Mouse (Mus musculus) frontal cortex, postnatal 14 days (tissue): ENCODE measurements at regions not wholly inside any gene's neighbourhood (a gene's known extent, or its start where the extent isn't known, plus 50 kb on each side); places are given as distances from the start of the nearest gene placed in this dataset.

ENCODE experiments used
- DNase-seq, 2 experiments: peaks; one replicate each; pipeline ENCODE4 v3.0.0; 2022; ENCODE audit warnings: low spot score in 2 of 2

DNA sequence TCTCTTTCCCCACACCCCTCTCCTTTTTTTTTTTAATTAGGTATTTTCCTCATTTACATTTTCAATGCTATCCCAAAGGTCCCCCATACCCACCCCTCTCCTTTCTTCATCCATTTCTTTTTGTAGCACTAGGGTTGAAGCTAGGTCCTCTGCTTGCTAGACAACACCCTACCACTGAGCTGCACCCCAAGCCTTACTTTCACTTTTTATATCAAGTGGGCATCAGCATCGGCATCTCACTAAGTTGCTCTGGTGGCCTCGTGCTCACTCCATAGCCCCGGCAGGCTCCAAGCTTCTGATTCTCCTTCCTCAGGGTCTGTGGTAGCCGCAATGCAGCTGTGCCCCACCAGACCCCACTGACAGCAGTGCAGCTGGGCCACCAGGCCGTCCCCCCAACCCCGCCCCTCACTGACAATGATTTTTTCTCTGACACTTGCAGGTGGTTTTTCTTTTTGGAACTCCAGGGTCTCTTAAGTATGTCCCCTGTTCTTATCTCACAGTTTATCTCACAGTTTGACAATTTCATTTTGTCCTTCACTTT lies 77.5 kb downstream of the Nufip1 start:
- DNase-seq: no peak

DNA sequence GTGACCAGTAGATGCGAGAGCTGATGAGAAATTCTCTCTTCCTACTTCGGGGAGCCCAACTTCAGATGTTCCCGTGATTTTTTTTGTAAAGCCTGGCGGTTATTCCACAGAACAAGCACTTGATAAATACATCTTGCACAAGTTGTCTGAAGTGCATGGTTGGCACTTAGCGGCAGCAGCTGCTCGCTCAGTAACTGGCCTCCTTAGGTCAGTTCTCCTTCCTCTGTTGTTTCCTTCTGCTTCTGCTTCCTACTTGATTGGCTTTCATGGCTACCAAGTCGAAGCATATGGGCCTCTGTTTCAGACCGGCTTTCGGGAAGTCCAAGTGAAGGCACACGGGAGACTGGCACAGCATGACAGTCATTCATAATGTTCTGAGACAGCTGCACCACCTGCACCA lies 84.6 kb downstream of the Nufip1 start:
- DNase-seq: no peak

DNA sequence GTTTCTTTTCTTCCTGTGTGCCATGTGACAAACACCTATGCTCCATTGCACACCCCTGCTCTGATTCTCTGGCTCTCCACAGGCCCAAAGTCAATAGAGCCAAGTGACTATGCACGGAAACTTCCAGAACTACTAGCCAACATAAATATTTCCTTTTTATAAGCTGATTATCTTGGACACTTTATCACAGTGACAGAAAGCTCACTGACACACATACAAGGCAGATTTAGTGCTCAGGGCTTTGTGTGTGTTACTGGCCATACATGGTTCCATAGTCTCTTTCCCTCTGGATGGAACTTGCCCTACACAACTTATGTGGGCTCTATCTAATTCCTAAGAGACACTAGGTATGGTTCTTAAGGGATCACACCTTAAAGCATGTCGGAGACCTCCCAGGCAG lies 86.7 kb downstream of the Nufip1 start:
- DNase-seq: no peak

GRCm38 (mm10) chr14:76198406-76198805 lies 87.7 kb downstream of the Nufip1 start:
- DNase-seq: no peak

DNA sequence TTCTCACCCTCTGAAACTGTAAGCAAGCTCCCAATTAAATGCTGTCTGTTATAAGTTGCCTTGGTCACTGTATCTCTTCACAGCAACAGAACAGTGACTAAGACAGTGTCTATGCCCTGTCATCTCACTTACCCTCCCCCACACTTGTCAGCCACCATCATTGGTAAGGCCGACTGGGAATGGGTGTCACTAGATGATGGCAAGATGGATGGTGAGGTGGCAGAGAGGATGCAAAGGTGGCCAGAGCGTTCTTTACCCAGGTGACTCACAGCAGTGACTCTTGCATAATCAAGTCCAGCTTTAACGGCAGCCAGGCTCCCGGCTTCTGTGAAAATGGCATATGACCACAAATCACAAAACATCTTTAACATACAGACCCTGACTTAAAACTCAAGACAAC lies 91.9 kb downstream of the Nufip1 start:
- no peak for DNase-seq

DNA sequence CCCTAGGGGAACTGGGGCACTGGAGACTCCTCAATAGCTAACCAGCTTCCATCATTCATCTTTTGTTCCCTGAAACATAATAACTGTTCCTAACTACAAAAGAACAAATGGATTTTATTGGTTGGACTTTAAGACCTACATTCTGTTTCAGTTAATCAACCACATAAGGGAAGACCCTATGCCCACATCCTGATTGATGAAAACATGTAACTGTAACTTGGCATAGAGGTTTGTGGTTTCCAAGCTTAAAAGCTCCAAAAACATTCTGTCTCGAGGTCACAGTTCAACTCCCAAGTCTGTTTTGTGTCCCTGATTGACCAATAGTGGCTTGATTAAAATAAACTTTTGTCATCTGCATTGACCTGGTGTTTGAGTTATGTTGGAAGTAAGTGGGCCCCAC lies 92.4 kb downstream of the Nufip1 start:
- DNase-seq: no peak

- DNase-seq: no peak
Observed at GRCm38 (mm10) chr14:76216446-76217177, 105.9 kb downstream of the Nufip1 start.

DNA sequence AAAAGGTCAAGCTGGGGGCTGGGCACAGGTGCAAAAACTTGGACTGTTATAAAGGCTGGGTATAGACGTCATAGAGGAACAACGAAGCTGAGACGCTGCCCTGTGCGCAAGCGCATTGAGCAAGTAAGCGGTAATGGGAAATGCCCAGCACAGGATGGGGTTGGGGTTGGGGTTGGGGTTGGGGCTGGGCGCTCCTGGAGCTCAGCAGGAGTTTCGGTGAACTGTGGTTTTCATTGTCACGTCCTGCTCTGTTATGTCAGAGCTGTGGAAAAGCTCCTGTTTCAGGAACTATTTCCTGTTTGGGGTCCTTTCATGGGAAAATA lies 106.4 kb downstream of the Nufip1 start:
- no peak for DNase-seq

GRCm38 (mm10) chr14:76217571-76218256 lies 107.0 kb downstream of the Nufip1 start:
- no peak for DNase-seq

DNA sequence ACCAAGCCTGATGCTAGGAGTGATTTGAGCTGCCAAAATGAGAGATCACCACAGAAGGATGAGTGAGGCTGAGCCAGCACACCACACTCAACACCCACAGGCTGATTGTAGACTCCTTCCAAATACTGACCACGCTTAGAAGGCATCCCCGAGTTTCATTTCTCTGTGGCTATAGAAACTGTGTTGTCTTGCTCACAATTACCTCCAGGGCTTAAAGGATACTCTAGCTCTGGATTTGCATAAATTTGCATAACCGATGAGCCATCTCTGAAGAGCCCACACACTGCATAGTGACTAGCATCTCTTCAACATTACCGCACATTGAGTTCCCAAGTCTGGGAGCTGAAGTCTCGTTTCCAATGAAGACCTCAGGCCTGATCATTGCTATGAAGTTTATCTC lies 110.3 kb downstream of the Nufip1 start:
- no peak for DNase-seq

DNA sequence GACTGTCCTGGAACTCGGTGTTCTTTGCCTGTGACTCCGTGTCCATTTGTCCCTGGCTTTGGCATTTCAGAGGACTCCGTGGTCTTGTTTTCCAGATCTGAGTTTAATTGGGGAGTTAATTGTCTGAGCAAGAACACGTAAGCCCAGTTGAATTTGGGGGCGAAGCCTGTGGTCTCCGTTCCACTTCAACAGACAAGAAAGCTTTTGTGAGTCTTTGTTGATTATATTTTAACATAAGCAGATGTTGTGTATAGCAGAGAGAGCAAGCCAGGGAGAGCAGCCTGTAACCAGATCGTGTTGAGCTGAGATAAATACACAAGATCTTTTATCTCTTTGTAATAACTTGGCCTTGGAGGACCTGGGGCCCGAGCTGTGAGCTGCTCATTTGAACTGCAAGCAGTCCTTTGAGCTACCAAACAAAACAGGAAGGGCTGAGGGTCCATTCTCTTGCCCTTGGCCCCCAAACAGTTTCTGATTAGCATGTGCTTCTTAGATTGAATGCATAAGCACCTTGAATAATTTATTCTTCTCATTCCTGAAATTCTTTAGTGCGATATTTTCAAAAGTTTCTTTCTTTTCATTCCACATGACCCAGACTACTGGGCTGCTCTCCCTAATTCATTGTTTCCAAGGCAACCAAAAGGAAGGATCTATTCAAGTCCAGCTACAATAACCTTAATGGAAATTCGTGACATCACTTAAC lies 111.1 kb downstream of the Nufip1 start:
- no peak for DNase-seq

DNA sequence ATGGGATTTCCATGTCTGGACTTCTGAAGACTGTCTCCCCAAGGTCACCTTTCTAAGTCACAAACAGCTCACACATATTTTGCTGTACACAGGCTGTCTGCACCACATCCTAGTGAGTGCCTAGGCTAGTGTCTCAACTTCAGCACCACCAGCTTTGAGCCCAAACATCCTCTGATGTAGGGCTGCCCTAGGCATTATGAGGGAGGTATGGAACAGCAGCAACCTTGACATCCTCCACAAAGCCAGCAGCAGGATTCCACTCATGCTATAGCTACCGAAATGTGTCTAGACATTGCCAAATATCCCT lies 111.6 kb downstream of the Nufip1 start:
- no peak for DNase-seq

DNA sequence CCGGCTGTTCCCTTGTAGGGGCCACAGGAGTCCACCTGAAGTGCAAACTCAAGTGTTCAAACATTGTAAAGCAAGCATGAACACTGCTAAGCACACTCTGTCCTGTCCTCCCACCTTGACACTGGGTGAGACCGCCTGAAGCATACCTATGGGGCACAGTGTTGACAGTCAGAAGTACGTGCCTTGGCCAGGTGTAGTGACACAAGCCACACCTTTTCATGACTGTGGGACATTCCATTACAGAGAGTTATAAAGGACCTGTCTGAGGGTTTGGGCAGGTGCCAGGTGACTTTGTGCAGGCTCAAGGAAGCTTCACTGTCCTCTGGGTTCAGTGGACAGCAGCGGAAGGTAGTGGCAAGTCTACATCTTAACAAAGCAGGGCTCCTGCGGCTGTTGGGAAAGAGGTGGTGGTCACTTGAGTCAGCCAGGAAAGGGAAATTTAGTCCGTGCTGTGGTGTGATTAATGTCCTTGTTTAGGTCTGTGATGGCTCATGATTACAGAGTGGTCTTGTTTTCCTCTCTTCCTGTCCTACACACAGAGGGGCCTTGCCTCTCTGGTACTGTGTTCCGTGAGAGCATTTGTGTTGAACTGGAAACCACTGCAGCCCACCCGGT lies 112.5 kb downstream of the Nufip1 start:
- no peak for DNase-seq

- no peak for DNase-seq
Observed at GRCm38 (mm10) chr14:76223903-76224302, 113.2 kb downstream of the Nufip1 start.

DNA sequence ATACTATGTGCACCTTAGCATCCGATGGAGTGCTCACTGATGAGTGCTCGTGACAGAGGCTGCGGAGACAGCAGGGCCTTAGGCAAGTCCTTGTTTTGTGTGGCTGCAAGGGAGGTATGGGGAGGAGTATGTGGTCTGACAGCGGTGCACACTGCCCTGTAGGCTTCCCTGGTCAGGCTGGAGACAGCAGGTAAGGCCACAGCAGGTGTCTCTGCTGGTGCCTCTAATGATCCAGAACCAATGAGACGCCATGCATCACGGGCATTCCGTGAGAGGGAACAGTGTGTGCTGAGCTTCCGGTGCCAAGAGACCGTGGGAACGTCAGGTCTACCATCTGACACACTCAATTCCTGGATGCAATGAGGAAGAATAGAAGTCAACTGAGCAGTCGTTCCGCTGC lies 114.8 kb downstream of the Nufip1 start:
- no peak for DNase-seq

GRCm38 (mm10) chr14:76226621-76227297 lies 116.1 kb downstream of the Nufip1 start:
- no peak for DNase-seq

GRCm38 (mm10) chr14:76228968-76229555 lies 118.4 kb downstream of the Nufip1 start:
- DNase-seq: no peak

- DNase-seq: no peak
Observed at GRCm38 (mm10) chr14:76239856-76240493, 129.3 kb downstream of the Nufip1 start.

GRCm38 (mm10) chr14:76243581-76244337 lies 133.1 kb downstream of the Nufip1 start:
- DNase-seq: no peak

DNA sequence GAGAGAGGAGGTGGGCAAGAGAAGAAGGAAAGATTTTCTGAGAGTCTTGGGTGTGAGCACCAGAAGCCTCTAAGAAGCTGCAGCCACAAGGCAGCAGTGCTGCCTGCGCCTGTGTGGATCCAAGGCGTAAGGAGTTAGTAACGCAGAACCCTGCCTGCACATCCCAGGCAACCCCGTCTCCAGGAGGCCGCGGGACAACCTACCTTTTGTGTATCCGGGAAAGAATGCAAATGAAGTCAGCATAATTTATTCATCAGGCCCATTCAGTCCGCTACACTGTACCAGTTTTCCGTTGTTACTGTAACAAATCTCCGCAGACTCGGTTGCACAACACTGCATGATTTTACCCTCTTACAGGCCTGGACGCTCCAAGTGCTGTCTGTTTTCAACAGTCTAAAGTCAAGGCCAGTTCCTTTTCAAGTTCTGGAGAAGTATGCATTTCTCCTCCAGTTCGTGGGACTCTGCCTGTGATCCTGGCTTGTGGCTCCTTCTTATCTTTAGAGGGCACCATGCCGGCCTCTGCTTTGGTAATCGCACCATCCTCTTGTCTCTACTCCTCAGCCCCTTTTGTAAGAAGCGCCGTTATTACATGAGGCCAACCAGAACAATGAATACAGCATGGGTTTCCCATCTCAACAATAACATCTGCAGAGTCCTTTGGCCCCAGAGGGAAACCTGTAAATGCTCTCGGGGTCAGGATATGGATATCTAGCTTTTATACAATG lies 133.8 kb downstream of the Nufip1 start:
- no peak for DNase-seq
